Mouse (Mus musculus) heart, embryonic 13.5 days (tissue): ENCODE data around the gene Nav3. TPM values are rescaled to one million over a fixed set of nuclear protein-coding genes. Genes with fewer than 3 reads are reported as not detected.

Experiments
- ATAC-seq: fragments of 200-750 bp; cut with Nextera tagmentation; 2 replicates; pipeline ENCODE4 v1.8.0; 2017; ENCODE audit warnings: moderate TSS enrichment; ENCODE audit not compliant: insufficient number of reproducible peaks, low FRiP score, low TSS enrichment; ENCODE audit errors: extremely low read depth
- H3K27ac ChIP-seq: fragments of 300-500 bp; sonication (generic); replicated peaks from 2 replicates; pipeline ENCODE4 v1.5.1; 2015; ENCODE audit warnings: moderate library complexity, mild to moderate bottlenecking, inconsistent platforms
- H3K27me3 ChIP-seq: fragments of 300-500 bp; sonication (generic); replicated peaks from 2 replicates; pipeline ENCODE4 v1.6.1; 2015; ENCODE audit warnings: mild to moderate bottlenecking, inconsistent platforms
- H3K36me3 ChIP-seq: fragments of 300-500 bp; sonication (generic); 2 replicates; pipeline ENCODE4 v1.6.1; 2015; ENCODE audit warnings: mild to moderate bottlenecking, inconsistent platforms
- H3K4me1 ChIP-seq: fragments of 300-500 bp; sonication (generic); 2 replicates; pipeline ENCODE4 v1.6.1; 2015; ENCODE audit warnings: inconsistent platforms
- H3K4me2 ChIP-seq: fragments of 300-500 bp; sonication (generic); 2 replicates; pipeline ENCODE4 v1.6.1; 2015; ENCODE audit warnings: inconsistent platforms, mild to moderate bottlenecking, moderate library complexity
- H3K4me3 ChIP-seq: fragments of 300-500 bp; sonication (generic); 2 replicates; pipeline ENCODE4 v1.5.1; 2015; ENCODE audit warnings: moderate library complexity, mild to moderate bottlenecking, inconsistent platforms
- H3K9ac ChIP-seq: fragments of 300-500 bp; sonication (generic); 2 replicates; pipeline ENCODE4 v1.6.1; 2015; ENCODE audit warnings: inconsistent platforms, mild to moderate bottlenecking, moderate library complexity
- H3K9me3 ChIP-seq: fragments of 300-500 bp; sonication (generic); 2 replicates; pipeline ENCODE4 v1.6.1; 2016; ENCODE audit warnings: inconsistent platforms
- WGBS: fragments of 180-500 bp; shearing (Covaris S2); methylation state at CpG from one replicate; pipeline ENCODE4 v1.1.7; 2015; ENCODE audit warnings: mixed read lengths; 5-methylcytosine and 5-hydroxymethylcytosine counted together
- polyA plus RNA-seq: library from polyadenylated mRNA; unstranded; fragments of >200 nt; fragmentation: Nextera tagmentation; extraction: Ambion mirVana; gene quantifications from 2 replicates; pipeline ENCODE4 v1.2.1, GENCODE M21; 2015

The Nav3 gene
- polyA plus RNA-seq, 1 experiment from 2014 or later: 1.8 TPM

- WGBS: 85% methylated on average over 5 of the region's 5 CpGs
- ATAC-seq: no peak
- Histone ChIP-seq H3K4me1 (no peaks in the 10 kb centered on the region; the same call in 1 of the 2 replicates), H3K4me3 (no peak overlapping the region), H3K27me3 (no peaks in the 10 kb centered on the region), H3K4me2 (no peak overlapping the region), H3K9ac (no peak overlapping the region), H3K36me3 (no peaks in the 10 kb centered on the region), H3K27ac (no peak overlapping the region), H3K9me3 (no peaks in the 10 kb centered on the region)
Measured at GRCm38 (mm10) chr10:110175874-110176273, 280.1 kb downstream of the Nav3 start.

- 69% methylated on average over 6 of the region's 6 CpGs for WGBS
Measured at GRCm38 (mm10) chr10:110169416-110169815, 286.6 kb downstream of the Nav3 start.

GRCm38 (mm10) chr10:110168892-110169291 is 287.1 kb downstream of the Nav3 start:
- Histone ChIP-seq H3K27ac (no peak overlapping the region), H3K4me3 (no peak overlapping the region), H3K9ac (no peak overlapping the region), H3K4me2 (no peak overlapping the region), H3K36me3 (no peaks in the 10 kb centered on the region), H3K4me1 (no peaks in the 10 kb centered on the region; the same call in 1 of the 2 replicates), H3K27me3 (no peaks in the 10 kb centered on the region), H3K9me3 (no peaks in the 10 kb centered on the region)
- ATAC-seq: no peak
- 69% methylated on average over 2 of the region's 2 CpGs for WGBS

More at GRCm38 (mm10) chr10:110169416-110169815, 286.6 kb downstream of the Nav3 start:
- Histone ChIP-seq H3K4me3 (no peak overlapping the region), H3K27me3 (no peaks in the 10 kb centered on the region), H3K36me3 (no peaks in the 10 kb centered on the region), H3K9me3 (no peaks in the 10 kb centered on the region), H3K4me1 (no peaks in the 10 kb centered on the region; the same call in 1 of the 2 replicates), H3K4me2 (no peak overlapping the region), H3K9ac (no peak overlapping the region), H3K27ac (no peak overlapping the region)
- no peak for ATAC-seq

GRCm38 (mm10) chr10:110162596-110162995 is 293.4 kb downstream of the Nav3 start:
- Histone ChIP-seq H3K27ac (no peak overlapping the region), H3K4me1 (peaks cover 20% of the 10 kb centered on the region), H3K36me3 (no peaks in the 10 kb centered on the region), H3K9ac (no peak overlapping the region), H3K4me2 (no peak overlapping the region), H3K9me3 (no peaks in the 10 kb centered on the region), H3K4me3 (no peak overlapping the region), H3K27me3 (no peaks in the 10 kb centered on the region)
- ATAC-seq: no peak

- ATAC-seq: no peak
- Histone ChIP-seq H3K4me3 (no peak overlapping the region), H3K27me3 (no peaks in the 10 kb centered on the region), H3K27ac (no peak overlapping the region), H3K36me3 (no peaks in the 10 kb centered on the region), H3K9ac (no peak overlapping the region), H3K4me1 (peaks cover 20% of the 10 kb centered on the region), H3K4me2 (no peak overlapping the region), H3K9me3 (no peaks in the 10 kb centered on the region)
- WGBS: 50% methylated on average over 5 of the region's 5 CpGs
Measured at GRCm38 (mm10) chr10:110160894-110161293, 295.1 kb downstream of the Nav3 start.

GRCm38 (mm10) chr10:110159548-110159947 is 296.5 kb downstream of the Nav3 start:
- H3K9me3 ChIP-seq: no peaks in the 10 kb centered on the region
- H3K4me2 ChIP-seq: no peak overlapping the region
- H3K4me1 ChIP-seq: peaks cover 20% of the 10 kb centered on the region
- no peak for ATAC-seq
- H3K27me3 ChIP-seq: no peaks in the 10 kb centered on the region
- WGBS: 29% methylated on average over 1 of the region's 1 CpGs
- H3K9ac ChIP-seq: no peak overlapping the region
- no peaks in the 10 kb centered on the region for H3K36me3 ChIP-seq
- no peak overlapping the region for H3K4me3 ChIP-seq
- H3K27ac ChIP-seq: no peak overlapping the region

- Histone ChIP-seq H3K9ac (no peak overlapping the region), H3K4me2 (no peak overlapping the region), H3K27ac (no peak overlapping the region), H3K4me1 (peaks cover 20% of the 10 kb centered on the region), H3K9me3 (no peaks in the 10 kb centered on the region), H3K27me3 (no peaks in the 10 kb centered on the region), H3K36me3 (no peaks in the 10 kb centered on the region), H3K4me3 (no peak overlapping the region)
- no peak for ATAC-seq
- 58% methylated on average over 3 of the region's 3 CpGs for WGBS
Measured at GRCm38 (mm10) chr10:110158122-110158521, 297.9 kb downstream of the Nav3 start.

GRCm38 (mm10) chr10:110156412-110156811 is 299.6 kb downstream of the Nav3 start:
- Histone ChIP-seq H3K36me3 (no peaks in the 10 kb centered on the region), H3K27ac (no peak overlapping the region), H3K4me2 (no peak overlapping the region), H3K9ac (no peak overlapping the region), H3K4me1 (peaks cover 16% of the 10 kb centered on the region), H3K27me3 (no peaks in the 10 kb centered on the region), H3K9me3 (no peaks in the 10 kb centered on the region), H3K4me3 (no peak overlapping the region)
- 58% methylated on average over 1 of the region's 1 CpGs for WGBS
- ATAC-seq: no peak

- no peak for ATAC-seq
- H3K4me3 ChIP-seq: no peak overlapping the region
- no peak overlapping the region for H3K9ac ChIP-seq
- 67% methylated on average over 2 of the region's 2 CpGs for WGBS
- no peaks in the 10 kb centered on the region for H3K9me3 ChIP-seq
- no peak overlapping the region for H3K4me2 ChIP-seq
- H3K27me3 ChIP-seq: no peaks in the 10 kb centered on the region
- no peaks in the 10 kb centered on the region for H3K36me3 ChIP-seq
- H3K27ac ChIP-seq: no peak overlapping the region
- peaks cover 10% of the 10 kb centered on the region for H3K4me1 ChIP-seq
Measured at GRCm38 (mm10) chr10:110155494-110155893, 300.5 kb downstream of the Nav3 start.

GRCm38 (mm10) chr10:110154873-110155237 is 301.1 kb downstream of the Nav3 start:
- H3K27me3 ChIP-seq: no peaks in the 10 kb centered on the region
- no peak overlapping the region for H3K27ac ChIP-seq
- H3K4me2 ChIP-seq: no peak overlapping the region
- H3K36me3 ChIP-seq: no peaks in the 10 kb centered on the region
- no peak for ATAC-seq
- 78% methylated on average over 1 of the region's 1 CpGs for WGBS
- peaks cover 10% of the 10 kb centered on the region for H3K4me1 ChIP-seq
- H3K4me3 ChIP-seq: no peak overlapping the region
- H3K9me3 ChIP-seq: no peaks in the 10 kb centered on the region
- no peak overlapping the region for H3K9ac ChIP-seq

- no peak for ATAC-seq
- WGBS: 79% methylated on average over 6 of the region's 6 CpGs
- H3K4me2 ChIP-seq: no peak overlapping the region
- H3K4me1 ChIP-seq: peaks cover 10% of the 10 kb centered on the region
- H3K4me3 ChIP-seq: no peak overlapping the region
- no peaks in the 10 kb centered on the region for H3K36me3 ChIP-seq
- no peaks in the 10 kb centered on the region for H3K9me3 ChIP-seq
- no peak overlapping the region for H3K9ac ChIP-seq
- H3K27ac ChIP-seq: no peak overlapping the region
- H3K27me3 ChIP-seq: no peaks in the 10 kb centered on the region
Measured at GRCm38 (mm10) chr10:110154001-110154872, 301.8 kb downstream of the Nav3 start.

- Histone ChIP-seq H3K27me3 (no peaks in the 10 kb centered on the region), H3K36me3 (no peaks in the 10 kb centered on the region), H3K27ac (no peak overlapping the region), H3K9me3 (no peaks in the 10 kb centered on the region), H3K4me2 (no peak overlapping the region), H3K9ac (no peak overlapping the region), H3K4me3 (no peak overlapping the region), H3K4me1 (no peaks in the 10 kb centered on the region)
- ATAC-seq: no peak
Measured at GRCm38 (mm10) chr10:110120572-110120971, 335.4 kb downstream of the Nav3 start.
